Mouse (Mus musculus): Measurements from ENCODE around the gene Mtap.
A peak's percentile ranks its signal among the peaks of the same experiment; 100 is the strongest.

DNA sequence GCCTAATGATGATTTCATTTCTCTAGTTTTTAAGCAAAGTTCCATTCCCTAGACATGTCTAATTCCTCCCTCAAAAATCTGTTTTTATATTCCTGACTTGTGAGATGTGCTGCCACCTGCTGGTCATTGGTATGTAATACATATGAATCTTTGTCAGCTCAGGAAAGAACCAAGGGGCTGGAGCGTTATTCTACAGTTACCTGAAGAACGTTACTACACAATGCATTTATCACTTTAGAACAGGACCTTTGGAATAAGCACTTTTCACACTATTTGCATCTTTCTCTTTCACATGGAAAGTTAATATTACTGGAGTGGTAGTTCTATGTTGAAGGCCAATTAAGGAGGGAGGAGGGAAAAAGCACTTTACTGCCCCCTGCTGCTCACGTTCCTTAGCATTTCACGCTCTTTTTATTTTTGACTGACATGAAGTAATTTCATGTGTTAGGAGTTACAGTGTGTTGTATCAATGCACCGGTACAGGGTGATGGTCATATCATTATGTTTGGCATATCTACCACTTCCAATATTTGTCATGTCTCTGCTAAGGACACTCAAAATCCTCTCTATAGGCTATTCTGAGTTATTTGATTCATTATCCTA lies 7.5 kb upstream of the Mtap start:
- peak; percentile 85 for TF ChIP-seq CTCF (IDR thresholded peaks at IDR 0.05)
- no peak for TF ChIP-seq EP300 (IDR thresholded peaks at IDR 0.05; ENCODE audit: insufficient read depth, low read depth, low read length)
- TF ChIP-seq POLR2A (IDR thresholded peaks at IDR 0.05; ENCODE audit: insufficient read depth, low read depth, low read length) = no peak
